Mouse (Mus musculus): ENCODE results near the gene Crybg2.

- TF ChIP-seq CTCF (IDR thresholded peaks at IDR 0.05; ENCODE audit: extremely low read depth, insufficient read depth, low read length) (no peak), POLR2A (IDR thresholded peaks at IDR 0.05; ENCODE audit: extremely low read depth, insufficient read depth, low read length) (no peak)
Observed at GRCm38 (mm10) chr4:134106105-134106504, 45.5 kb downstream of the Crybg2 start.

Data from cortical plate, adult 2 months (tissue).